Mouse (Mus musculus): ENCODE measurements at regions not wholly inside any gene's neighbourhood (a gene's known extent, or its start where the extent isn't known, plus 50 kb on each side); places are given as distances from the start of the nearest gene placed in this dataset.

DNA sequence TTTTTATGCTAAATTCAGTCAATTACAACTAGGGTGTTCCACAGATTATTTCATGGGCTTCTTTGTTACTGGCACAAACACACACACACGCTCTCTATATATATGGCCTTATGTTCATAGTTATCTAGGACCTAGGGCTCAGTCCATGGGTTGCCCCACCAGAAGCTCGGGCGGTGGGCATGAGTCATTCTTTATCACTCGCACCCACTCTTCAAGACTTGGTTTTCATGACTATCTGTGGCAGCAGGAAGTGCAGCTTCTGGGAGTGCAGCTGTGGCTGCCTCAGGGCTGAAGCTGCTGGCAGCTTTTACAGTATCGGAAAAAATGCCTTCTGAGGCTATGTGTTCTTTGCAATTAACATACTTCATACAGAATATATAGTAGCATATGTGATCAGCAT is 198.7 kb downstream of the Ipo11 start:
- DNase-seq (ENCODE audit: low spot score): no peak
- intact Hi-C loops (cut with DNase I): no loop called here

DNA sequence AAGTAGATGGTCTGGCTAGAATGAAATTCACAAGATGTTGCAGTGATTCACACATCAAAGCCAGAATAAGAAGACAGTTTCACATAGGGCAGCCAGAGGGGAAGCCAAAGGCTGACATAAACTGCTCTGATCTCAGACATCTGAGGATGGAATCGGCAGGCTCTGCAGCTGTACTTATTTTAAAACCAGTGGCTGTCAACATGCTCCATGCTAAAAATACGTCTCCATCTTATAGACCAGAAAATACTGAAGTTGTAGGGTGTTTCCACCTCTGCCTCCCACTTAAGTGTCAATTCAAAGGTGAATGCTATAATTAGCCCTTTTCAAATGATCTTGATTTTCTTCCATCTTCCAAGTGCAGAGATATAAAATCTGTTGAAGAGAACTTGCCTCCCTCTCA is 202.4 kb downstream of the Ipo11 start:
- no peak for DNase-seq (ENCODE audit: low spot score)
- intact Hi-C loops (cut with DNase I): no loop called here

DNA sequence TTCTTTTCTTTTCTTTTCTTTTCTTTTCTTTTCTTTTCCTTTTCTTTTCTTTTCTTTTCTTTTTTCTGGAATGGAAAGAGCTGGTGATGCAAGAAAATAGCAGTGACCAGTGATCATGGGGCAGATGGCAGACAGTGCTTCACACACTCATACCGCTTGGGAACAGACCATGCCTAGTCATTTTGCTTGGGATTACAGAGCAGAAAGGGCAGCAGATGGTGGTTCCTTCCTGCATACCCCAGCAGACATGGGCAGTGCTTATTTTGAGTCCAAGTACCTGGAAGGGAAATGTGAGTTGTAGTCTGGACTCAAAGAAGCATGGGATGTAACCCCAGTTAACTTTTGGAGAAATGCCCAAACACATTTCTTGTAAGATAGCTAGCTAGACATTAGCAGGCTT is 203.9 kb downstream of the Ipo11 start:
- DNase-seq (ENCODE audit: low spot score): no peak
- intact Hi-C loops (cut with DNase I): no loop called here

DNA sequence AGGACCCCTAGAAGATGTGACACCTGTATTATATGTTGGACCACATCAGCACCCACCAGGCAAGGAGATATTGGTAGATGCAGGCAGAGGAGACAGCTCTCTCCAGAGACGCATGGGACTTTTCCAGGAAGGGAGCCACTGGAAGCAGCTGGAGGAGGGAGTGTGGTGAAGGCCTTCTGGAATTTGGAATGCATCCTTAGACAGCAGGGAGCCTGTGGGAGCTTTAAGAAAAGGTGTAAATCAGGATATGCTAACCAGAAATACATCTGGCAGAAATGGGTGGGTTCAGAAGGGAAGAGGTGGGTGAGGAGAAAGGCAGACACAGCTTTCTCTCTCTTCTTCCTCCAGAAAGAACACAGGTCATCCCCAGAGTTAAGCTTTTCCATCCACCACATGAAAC is 213.4 kb downstream of the Ipo11 start:
- intact Hi-C loops (cut with DNase I): no loop called here
- DNase-seq (ENCODE audit: low spot score): no peak

DNA sequence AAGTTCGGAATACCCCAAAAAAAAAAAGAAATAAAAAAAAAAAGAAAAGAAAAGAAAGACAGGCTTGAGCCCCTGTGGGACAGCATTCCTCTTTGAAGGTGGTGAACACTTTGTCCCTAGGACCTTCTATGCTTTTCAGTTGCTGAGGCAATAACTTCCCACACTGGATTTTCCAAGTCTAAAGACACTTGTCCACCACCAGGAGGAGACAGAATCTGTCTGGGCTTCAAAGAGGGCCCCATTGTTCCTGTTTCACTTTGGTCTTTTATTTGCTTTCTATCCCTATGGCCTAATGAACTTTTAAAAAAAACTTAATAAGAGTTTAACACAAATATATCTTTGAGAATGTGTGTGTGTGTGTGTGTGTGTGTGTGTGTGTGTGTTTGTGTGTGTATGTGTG is 215.6 kb downstream of the Ipo11 start:
- intact Hi-C loops (cut with DNase I): no loop called here
- DNase-seq (ENCODE audit: low spot score): no peak

DNA sequence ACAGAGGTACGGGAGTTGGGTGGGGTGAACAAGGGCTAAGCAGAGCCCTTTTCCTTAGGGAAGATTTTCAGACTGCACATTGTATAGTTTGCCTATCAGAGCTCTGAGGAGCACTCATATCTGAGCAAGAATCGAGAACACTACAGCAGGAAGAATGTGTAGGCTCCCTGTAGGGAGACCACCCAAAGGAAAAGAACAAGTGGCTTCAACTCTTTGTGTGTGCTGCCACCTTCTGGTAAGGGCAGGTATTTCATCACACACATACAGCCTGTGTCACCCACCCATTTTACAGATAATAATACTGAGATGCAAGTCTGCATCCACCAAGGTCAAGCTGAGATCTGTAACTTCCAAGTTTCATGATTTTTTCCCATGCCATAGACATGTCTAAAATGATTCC is 221.0 kb downstream of the Ipo11 start:
- intact Hi-C loops (cut with DNase I): loop anchor here (5.0 to 10.0 kb wide), 2 partner anchors 159 to 202 kb away; no protein-coding TSS in a partner anchor
- DNase-seq (ENCODE audit: low spot score): no peak

DNA sequence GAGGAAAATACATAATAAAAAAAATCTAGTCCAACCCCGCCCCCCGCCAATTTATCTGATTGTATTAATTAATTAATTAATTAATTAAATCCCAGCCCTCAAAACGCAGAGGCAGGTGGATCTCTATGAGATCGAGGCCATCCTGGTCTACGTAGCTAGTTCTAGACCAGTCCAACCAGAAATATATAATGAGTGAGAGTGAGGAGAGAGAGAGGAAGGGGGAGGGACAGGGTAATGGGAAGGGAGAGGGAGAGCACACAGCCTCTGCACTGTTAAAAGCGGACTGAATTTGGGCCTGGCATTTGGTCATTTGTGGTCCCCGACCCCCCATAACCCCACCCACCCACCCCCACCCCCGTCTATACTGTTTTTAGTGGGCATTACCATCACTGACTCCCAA is 221.5 kb downstream of the Ipo11 start:
- no peak for DNase-seq (ENCODE audit: low spot score)
- intact Hi-C loops (cut with DNase I): loop anchor here (5.0 to 10.0 kb wide), 2 partner anchors 160 to 202 kb away; no protein-coding TSS in a partner anchor

DNA sequence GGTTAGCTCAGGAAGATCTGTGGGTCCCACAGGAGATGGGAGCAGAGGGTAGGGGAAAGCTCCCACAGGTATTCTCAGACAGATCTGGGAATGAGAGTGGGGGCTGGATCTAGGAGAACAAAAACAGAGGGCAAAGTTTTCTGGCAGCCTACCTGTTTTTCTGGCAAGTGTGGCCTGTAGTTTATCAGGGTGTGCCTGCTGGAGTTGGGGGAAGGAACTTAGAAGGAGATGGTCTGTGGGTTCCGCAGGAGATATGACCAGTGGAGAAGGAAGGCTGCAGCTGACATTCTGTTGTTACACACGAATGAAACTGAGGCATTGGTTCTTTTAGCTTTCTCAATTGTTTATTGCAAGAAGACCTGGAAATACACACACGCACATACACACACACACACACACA is 226.2 kb downstream of the Ipo11 start:
- no peak for DNase-seq (ENCODE audit: low spot score)
- intact Hi-C loops (cut with DNase I): loop anchor here (10.0 kb wide), 1 partner anchor 164 kb away; no protein-coding TSS in a partner anchor

DNA sequence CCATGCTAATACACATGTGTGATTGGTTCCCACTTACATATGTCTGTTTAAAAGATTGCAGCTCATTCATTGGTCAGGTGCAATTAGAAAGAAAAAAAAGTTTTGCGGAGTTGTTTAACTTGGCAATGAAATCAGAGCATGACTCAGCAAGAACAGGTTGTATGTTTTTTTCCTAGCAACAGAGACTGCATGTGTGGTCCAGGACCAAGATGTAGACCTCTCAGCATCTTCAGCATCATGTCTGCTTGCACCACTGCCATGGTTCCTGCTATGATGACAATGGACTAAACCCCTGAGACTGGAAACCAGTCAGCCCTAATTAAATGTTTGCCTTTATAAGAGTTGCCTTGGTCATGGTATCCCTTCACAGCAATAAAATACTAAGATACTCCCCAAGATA is 236.4 kb downstream of the Ipo11 start:
- intact Hi-C loops (cut with DNase I): no loop called here
- DNase-seq (ENCODE audit: low spot score): no peak

DNA sequence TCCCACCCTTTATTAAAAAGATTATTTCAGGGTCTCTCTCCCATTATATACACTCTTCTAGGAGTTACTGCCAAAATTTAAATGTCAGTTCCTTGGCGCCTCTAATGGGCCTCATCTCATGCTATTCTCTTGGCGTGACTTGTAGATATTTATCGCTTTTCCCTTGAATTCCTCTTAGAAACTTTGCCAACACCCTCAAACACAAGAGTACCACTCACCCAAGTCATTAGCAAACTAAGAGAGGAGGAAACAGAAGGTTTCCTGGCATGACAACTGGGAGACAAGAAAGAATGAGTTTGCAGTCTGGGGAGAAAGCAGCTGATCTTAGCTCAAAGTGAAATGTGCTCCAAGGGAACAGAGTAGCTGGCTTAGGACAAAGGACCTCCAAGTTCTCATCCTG is 236.8 kb downstream of the Ipo11 start:
- no peak for DNase-seq (ENCODE audit: low spot score)

DNA sequence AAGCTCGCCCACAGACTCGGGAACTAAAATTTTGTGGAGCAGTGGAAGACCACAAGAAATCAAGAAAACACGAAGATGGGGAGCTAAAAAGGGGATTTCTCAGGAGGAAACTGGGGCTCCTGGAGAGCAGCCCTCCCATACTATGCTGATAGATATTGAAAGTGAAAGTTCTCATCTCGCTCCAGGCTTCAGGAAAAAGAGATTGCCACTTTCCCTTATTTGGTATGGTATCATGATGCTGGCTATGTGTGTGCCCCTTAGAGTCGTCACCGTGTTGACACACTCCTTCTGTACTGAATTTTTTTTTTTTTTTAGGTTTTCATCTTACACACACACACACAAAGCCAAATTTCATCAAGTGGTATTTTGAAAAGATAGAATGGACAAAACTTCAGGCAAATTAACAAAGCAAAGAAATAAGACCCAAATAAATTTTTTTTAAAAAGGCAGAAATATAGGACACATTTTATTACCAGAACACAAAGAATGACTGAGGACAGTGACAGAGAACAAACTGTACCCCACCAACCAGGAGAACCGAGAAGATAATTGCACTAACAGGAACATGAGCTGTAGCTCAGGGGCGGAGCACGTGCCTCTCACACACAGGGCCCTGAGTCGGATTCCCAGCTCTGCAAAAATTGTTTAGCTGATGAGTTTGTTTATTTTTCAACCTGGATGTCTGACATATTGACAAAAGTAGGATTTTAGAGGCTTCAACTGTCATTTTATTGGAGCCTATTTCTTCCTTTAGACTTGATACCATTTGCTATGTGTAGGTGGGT is 244.8 kb downstream of the Ipo11 start:
- intact Hi-C loops (cut with DNase I): no loop called here
- DNase-seq (ENCODE audit: low spot score): no peak

More for the DNA sequence above, 236.8 kb downstream of the Ipo11 start:
- intact Hi-C loops (cut with DNase I): no loop called here

DNA sequence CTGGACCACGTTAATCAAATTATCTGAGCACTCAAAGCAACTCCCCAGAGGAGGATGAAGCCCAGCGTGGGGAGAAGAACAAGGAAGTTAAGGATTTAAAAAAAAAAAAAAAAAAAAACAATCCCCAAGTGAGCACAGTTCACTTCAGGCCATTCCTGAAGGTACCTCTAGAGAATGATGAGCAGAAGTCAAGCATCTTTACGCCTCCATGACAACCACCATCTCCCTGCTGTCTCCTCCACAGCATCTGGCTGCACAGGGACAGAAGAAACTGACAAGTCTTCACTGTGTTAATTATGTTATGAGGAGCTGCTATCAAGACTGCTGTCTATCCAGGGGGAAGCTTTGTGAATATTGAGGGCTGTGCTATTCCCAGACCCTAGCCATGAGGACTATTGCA is 246.6 kb downstream of the Ipo11 start:
- DNase-seq (ENCODE audit: low spot score): no peak
- intact Hi-C loops (cut with DNase I): no loop called here

DNA sequence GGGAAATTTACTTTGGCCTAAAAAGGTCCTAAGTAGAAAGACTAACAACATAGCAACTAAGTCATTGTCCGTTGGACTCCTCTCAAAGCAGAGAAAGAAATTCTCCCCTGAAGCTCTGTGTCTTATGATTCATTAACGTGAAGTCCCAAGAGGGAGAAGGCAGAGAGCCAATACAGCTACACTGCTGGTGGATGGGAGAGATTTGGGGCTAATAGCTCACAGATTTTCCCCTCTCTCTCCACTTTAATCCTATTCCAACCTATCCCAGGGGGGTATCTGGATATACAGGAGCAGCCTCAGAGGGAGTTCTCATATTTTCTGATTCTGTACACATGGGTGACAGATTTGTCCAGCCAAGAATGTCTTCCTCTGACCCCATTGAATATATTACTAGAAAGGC is 247.1 kb downstream of the Ipo11 start:
- DNase-seq (ENCODE audit: low spot score): no peak
- intact Hi-C loops (cut with DNase I): no loop called here

DNA sequence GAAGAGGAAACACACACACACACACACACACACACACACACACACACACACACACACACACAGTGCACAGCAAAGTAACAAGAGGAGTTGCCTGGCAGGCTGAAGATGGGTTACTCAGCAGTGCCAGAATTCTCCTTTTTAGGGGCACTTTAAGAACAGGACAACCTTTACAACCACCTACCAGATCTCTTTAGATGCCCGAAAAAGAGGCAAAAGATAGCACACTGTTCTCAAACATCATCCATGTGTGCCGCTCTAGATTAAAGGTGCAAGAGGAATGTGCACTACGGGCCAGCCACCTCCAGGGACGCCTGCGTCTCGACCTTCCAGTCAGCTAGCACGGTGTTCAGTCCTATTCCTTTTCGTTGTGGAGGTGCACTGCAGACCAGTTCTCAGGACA is 247.7 kb downstream of the Ipo11 start:
- DNase-seq (ENCODE audit: low spot score): no peak
- intact Hi-C loops (cut with DNase I): no loop called here

DNA sequence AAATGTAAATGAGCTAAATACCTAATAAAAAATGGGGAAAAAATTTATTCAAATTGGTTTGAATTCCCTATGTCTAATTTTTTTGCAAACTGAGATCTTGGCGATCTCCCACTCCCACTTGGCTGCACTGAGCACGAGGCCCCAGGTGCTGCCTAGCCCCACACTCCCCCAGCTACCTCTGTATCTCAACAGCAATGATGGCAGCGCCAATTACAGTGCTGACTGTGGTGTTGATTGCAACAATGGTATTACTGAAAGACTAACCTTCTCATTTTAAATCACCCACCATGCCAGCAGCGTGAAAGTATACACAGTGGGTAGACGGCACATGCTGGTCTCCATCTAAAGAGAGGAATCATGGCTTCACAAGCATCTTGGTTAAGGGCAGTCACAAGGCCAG is 267.1 kb downstream of the Ipo11 start:
- intact Hi-C loops (cut with DNase I): no loop called here
- no peak for DNase-seq (ENCODE audit: low spot score)

DNA sequence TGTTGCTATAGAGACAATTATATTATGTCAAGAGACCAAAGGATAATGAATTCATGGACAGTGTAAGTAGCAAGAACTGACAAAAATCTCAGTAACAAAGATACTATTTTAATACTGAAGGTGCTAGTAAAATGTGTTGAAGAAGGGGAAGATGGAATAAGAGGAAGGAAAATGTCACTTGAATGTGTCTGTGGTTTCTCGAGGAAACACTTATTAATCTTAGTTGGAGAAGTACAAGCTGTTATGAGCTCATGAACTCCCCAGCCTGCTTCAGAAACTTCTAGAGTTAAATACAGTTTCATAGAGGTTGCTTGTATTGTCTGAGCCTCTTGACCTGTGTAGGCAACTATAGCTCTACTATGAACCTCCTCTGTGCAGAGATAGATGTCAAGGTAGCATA is 274.6 kb downstream of the Ipo11 start:
- no peak for DNase-seq (ENCODE audit: low spot score)
- intact Hi-C loops (cut with DNase I): no loop called here

DNA sequence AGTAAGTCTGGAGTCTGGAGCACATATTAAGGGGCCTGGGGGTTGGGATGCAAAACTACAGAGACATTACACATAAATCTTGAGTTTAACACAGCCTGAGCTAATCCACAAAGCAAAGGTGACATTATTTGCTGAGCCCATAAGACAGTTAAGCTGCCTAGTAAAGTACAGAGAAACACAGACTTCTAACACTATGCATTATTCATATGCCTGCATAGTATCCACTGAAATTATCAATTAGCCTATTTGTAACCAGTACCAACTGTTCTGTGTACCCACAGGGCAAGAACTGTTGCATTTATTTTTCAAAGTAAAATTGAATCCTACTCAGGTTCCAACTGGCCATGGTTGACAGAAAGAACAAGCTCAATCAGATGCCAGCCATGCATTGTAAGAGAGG is 287.4 kb downstream of the Ipo11 start:
- no peak for DNase-seq (ENCODE audit: low spot score)

DNA sequence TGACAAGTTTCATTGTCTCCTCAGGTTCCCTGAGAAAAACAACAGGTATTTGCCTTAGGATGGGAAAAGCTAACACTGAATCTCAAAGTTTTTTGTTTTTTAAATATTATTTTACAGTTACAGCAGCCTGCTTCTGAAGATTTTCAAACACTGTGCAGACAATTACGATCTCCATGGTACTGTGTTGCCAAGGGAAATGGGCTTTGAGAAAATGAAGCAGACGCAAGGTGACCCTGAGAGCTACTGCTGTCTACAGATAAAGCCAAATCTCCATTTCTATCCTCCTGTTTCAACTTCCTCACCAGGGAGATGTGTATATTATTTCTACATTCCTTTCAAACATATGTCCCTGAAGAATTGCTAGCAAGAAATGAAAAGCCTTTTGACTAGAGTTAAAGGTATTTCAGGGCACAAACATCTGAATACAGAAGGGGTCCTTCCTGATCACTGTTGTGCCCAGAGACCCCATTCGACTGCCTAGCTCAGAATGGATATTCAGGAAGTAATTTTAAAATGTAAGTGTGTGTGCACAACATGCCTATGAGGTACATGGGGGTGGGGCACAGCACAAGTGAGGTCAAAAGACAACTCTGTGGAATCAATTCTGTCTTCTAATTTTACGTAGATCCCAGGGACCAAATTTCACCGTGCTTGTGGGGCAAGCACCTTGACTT is 293.3 kb downstream of the Ipo11 start:
- intact Hi-C loops (cut with DNase I): no loop called here
- DNase-seq (ENCODE audit: low spot score): no peak

More for the DNA sequence above, 287.4 kb downstream of the Ipo11 start:
- intact Hi-C loops (cut with DNase I): no loop called here

DNA sequence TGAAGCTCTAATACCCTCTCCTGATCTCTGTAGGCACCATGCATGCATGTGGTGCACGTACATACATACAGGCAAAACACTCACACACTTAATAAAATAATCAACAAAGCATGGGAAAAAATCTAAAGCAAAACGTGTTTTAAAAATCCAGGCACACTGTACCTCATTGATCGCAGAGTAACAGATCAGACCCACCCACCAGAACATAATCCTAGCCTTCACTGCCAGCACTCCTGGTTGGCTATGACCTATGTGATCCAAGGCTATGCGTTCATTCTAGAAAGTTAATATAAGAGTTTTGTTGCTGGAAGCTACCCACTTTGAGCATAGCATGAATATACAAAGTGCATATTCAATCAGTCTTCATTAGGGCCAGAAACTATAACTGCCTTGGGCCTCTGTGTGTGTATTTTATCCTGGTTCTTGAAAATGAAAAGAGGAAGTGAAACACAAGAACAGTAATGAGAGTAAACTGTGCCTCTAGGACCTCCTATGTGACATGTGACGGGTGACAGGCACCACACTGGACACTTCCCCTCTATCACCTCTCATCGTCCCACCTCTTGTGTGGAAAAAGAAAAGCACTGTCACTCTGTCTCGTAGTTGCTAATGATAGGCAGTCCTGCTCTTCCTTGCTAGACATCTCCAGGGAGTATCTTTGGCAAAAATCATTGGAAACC is 297.9 kb downstream of the Ipo11 start:
- no peak for DNase-seq (ENCODE audit: low spot score)
- intact Hi-C loops (cut with DNase I): no loop called here

DNA sequence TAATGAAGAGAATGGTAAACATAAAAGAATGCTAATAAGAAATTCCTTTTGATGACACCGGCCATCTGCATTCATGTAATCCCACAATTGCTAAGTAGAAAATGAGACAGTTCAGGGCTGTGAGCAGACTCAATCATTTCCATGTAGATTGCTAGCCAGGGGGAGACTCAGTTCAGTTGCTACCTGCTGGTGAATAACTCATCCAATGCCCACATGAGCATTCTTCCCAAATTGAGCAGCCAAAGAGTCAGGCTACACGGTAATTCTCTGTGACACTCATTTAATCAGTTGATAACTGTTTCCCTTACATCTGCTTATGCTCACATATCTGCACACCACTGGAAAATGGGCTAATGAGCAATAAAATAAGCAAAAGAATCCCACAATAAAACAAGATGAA is 345.0 kb downstream of the Ipo11 start:
- intact Hi-C loops (cut with DNase I): no loop called here
- no peak for DNase-seq (ENCODE audit: low spot score)
